Mouse (Mus musculus) kidney, adult 2 months (tissue): ENCODE results near the gene Tomm6. TPM values are rescaled to one million over a fixed set of nuclear protein-coding genes. Genes with fewer than 3 reads are reported as not detected.
A peak's percentile ranks its signal among the peaks of the same experiment; 100 is the strongest.

Source experiments
- DNase-seq: peaks from one replicate; pipeline ENCODE4 v3.0.0; 2021
- H3K27ac ChIP-seq: fragments of 200-500 bp; 2 replicates; pipeline ENCODE4 v1.5.1; 2012; ENCODE audit warnings: low read depth, low read length, control low read depth, inconsistent platforms; ENCODE audit not compliant: insufficient read depth
- H3K27me3 ChIP-seq: fragments of 200-500 bp; replicated peaks from 2 replicates; pipeline ENCODE4 v1.6.1; 2012; ENCODE audit warnings: mild to moderate bottlenecking, moderate library complexity, low read length, inconsistent platforms; ENCODE audit not compliant: control insufficient read depth, insufficient read depth
- H3K36me3 ChIP-seq: fragments of 200-500 bp; 2 replicates; pipeline ENCODE4 v1.6.1; 2012; ENCODE audit warnings: mild to moderate bottlenecking, moderate library complexity, low read length, inconsistent platforms; ENCODE audit not compliant: control insufficient read depth, insufficient read depth
- H3K4me1 ChIP-seq: fragments of 200-500 bp; 2 replicates; pipeline ENCODE4 v1.6.1; 2011; ENCODE audit warnings: low read length; ENCODE audit not compliant: control insufficient read depth, insufficient read depth
- H3K4me3 ChIP-seq: fragments of 200-500 bp; 2 replicates; pipeline ENCODE4 v1.5.1; 2011; ENCODE audit warnings: mild to moderate bottlenecking, low read depth, low read length, control low read depth; ENCODE audit not compliant: insufficient read depth
- CTCF ChIP-seq: fragments of 200-500 bp; conservative IDR thresholded peaks from 2 replicates; pipeline ENCODE4 v1.5.1; 2011; ENCODE audit warnings: low read depth, mild to moderate bottlenecking, control low read depth, low read length, moderate library complexity, mixed read lengths; ENCODE audit not compliant: insufficient read depth, insufficient read length
- POLR2A ChIP-seq: fragments of 200-500 bp; IDR thresholded peaks from one replicate; pipeline ENCODE4 v1.6.1; 2011; ENCODE audit warnings: low read depth, low read length, control low read depth
- WGBS: fragments of 180-500 bp; shearing (Covaris S2); methylation state at CpG from one replicate; pipeline ENCODE4 v1.1.7; 2018; 5-methylcytosine and 5-hydroxymethylcytosine counted together
- polyA plus RNA-seq: library from polyadenylated mRNA; depleted of rRNA; stranded (reverse); fragments of >200 nt; gene quantifications from 2 replicates; pipeline ENCODE4 v1.2.3, GENCODE M21; 2012

The Tomm6 gene
- polyA plus RNA-seq, 1 experiment: 153 TPM

- 0% methylated on average over 21 of the region's 23 CpGs for WGBS
- peaks cover 15% of the 10 kb centered on the region; the same call in 1 of the 2 replicates for H3K4me1 ChIP-seq
- H3K27me3 ChIP-seq: no peaks in the 10 kb centered on the region
- TF ChIP-seq POLR2A: no peak
- TF ChIP-seq CTCF: no peak
- H3K4me3 ChIP-seq: peak overlapping the region; percentile 62
- H3K27ac ChIP-seq: no peak overlapping the region
- DNase-seq: no peak
- no peaks in the 10 kb centered on the region for H3K36me3 ChIP-seq
Measured at GRCm38 (mm10) chr17:47695337-47695710, 7.1 kb upstream of the Tomm6 start.

DNA sequence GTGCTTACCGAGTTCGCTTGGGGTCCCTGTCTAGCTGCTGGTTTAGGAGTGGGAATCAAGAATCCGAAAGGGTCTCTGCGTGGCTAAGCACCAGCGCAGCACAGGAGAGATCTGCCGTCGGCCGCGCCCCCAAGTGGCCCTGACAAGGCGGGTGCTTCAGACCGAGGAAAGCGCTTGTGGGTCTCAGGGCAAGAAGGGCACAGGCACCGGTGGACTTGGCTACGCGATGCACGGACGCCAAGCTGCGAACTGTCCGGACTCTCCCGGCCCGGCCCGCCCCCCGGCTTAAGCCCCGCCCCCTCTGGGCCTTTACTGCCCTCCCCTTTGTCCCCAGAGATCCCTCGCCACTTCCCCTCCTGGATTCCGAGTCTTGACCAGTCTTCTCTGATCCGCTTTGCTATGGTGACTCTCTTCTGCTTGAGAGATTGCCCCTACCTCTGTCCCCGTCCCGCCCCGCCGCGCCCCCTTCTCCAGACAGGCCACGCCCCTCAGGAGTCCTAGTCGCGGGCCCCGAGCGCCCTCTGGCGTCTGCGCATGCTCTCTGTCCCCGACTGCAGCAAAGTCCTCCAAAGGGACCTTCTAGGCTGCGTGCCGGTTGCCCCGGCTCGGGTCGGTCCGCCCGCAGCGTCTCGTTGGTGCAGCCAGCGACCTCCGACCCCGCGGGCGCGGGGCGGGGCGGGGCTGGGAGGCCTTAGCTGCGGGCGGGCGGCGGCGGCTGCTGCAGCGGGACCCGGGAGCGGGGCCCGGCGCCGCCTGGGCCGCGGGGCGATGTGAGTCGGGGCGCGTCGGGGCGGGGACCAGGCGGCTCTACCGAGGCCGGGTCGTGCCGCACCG lies 6.5 kb upstream of the Tomm6 start, which contains the start of gene Prickle4:
TSS of gene Prickle4 (minus strand) at position 234 of the 834 bp plus-strand sequence.
- WGBS: under 1% methylated on average over 82 of the region's 82 CpGs
- peak; percentile 99 for DNase-seq
- H3K4me3 ChIP-seq: peak within 1 kb of the TSS; percentile 62
- peak within 1 kb of the TSS; percentile 43 for H3K27ac ChIP-seq
- no peaks in the 10 kb centered on the region for H3K27me3 ChIP-seq
- H3K4me1 ChIP-seq: peaks cover 9% of the 10 kb centered on the region; the same call in 1 of the 2 replicates
- H3K36me3 ChIP-seq: no peaks in the 10 kb centered on the region
- TF ChIP-seq POLR2A (peak; percentile 31), CTCF (peak; percentile 74)

GRCm38 (mm10) chr17:47694442-47694502 lies 6.1 kb upstream of the Tomm6 start, which contains the start of gene Gm21981:
Gene Gm21981, minus strand, starts transcription at chr17:47694455.
- Histone ChIP-seq H3K4me3 (peak within 1 kb of the TSS; percentile 62), H3K36me3 (no peaks in the 10 kb centered on the region), H3K4me1 (peaks cover 10% of the 10 kb centered on the region; the same call in 1 of the 2 replicates), H3K27me3 (no peaks in the 10 kb centered on the region), H3K27ac (peak within 1 kb of the TSS; percentile 43)
- WGBS: 0% methylated on average over 3 of the region's 3 CpGs
- DNase-seq: no peak
- TF ChIP-seq POLR2A (no peak), CTCF (no peak)

- TF ChIP-seq POLR2A: no peak
- TF ChIP-seq CTCF: no peak
- H3K36me3 ChIP-seq: no peaks in the 10 kb centered on the region
- peak overlapping the region; percentile 43 for H3K27ac ChIP-seq
- WGBS: 43% methylated on average over 13 of the region's 13 CpGs
- peaks cover 13% of the 10 kb centered on the region; the same call in 1 of the 2 replicates for H3K4me1 ChIP-seq
- no peaks in the 10 kb centered on the region for H3K27me3 ChIP-seq
- peak overlapping the region; percentile 62 for H3K4me3 ChIP-seq
- peak; percentile 72 for DNase-seq
Measured at GRCm38 (mm10) chr17:47693671-47694441, 5.7 kb upstream of the Tomm6 start.

- no peak overlapping the region for H3K4me3 ChIP-seq
- peaks cover 13% of the 10 kb centered on the region; the same call in 1 of the 2 replicates for H3K4me1 ChIP-seq
- no peak for DNase-seq
- 99% methylated on average over 3 of the region's 3 CpGs for WGBS
- no peaks in the 10 kb centered on the region for H3K36me3 ChIP-seq
- no peaks in the 10 kb centered on the region for H3K27me3 ChIP-seq
- H3K27ac ChIP-seq: no peak overlapping the region
- TF ChIP-seq CTCF: no peak
Measured at GRCm38 (mm10) chr17:47691650-47692049, 3.5 kb upstream of the Tomm6 start.

DNA sequence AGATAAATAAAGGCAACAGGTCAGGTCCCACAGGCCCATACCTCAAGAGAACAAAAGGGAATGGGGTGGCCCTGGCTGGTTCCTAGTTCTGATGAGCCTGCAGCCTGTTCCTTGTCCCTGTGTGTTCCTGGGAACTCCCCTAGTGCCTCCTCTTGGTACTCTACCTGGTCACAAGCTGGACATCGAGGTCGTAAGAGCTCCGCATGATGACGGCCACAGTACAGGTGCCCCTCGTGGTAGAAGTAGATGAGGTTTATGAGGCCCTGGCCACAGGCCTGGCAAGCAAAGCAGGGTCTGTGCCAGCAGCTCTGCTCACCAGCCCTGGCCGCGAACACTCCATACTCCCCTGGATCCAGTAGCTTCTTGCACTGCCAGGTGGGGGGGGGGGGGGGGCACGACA lies 1.7 kb upstream of the Tomm6 start:
- no peak for DNase-seq
- H3K36me3 ChIP-seq: no peaks in the 10 kb centered on the region
- WGBS: 78% methylated on average over 8 of the region's 8 CpGs
- H3K4me3 ChIP-seq: no peak overlapping the region
- H3K4me1 ChIP-seq: peaks cover 13% of the 10 kb centered on the region; the same call in 1 of the 2 replicates
- TF ChIP-seq CTCF: no peak
- TF ChIP-seq POLR2A: no peak
- H3K27me3 ChIP-seq: no peaks in the 10 kb centered on the region
- H3K27ac ChIP-seq: no peak overlapping the region
